Mouse (Mus musculus) G1E (cell line): ENCODE data around the gene 5730522E02Rik.
"Not testable (repeated sequence)": the region's sequence is repeated elsewhere in the genome, so short reads cannot be mapped to it uniquely, and the experiment has no call there.

Source experiments
- CTCF ChIP-seq: IDR thresholded peaks from 2 replicates; pipeline ENCODE4 v1.5.1; 2012; ENCODE audit warnings: low read depth, low read length, inconsistent platforms, mixed read lengths
- GATA1 ChIP-seq: IDR thresholded peaks from 2 replicates; pipeline ENCODE4 v1.6.1; 2012; ENCODE audit warnings: borderline replicate concordance, low read length, inconsistent platforms, mixed read lengths
- GATA2 ChIP-seq: IDR thresholded peaks from 2 replicates; pipeline ENCODE4 v1.6.1; 2012; ENCODE audit warnings: low read depth, low read length, inconsistent platforms, borderline replicate concordance
- TAL1 ChIP-seq: conservative IDR thresholded peaks from 2 replicates; pipeline ENCODE4 v1.6.1; 2012; ENCODE audit warnings: low read depth, low read length, inconsistent platforms, mixed read lengths

GRCm38 (mm10) chr11:26213643-26214042, 3.1 kb upstream of the 5730522E02Rik start:
- not testable (repeated sequence) for TF ChIP-seq CTCF, TAL1, GATA1, GATA2
